Mouse (Mus musculus) limb, embryonic 14.5 days (tissue): ENCODE results near the gene Rbm48. TPM values are rescaled to one million over a fixed set of nuclear protein-coding genes. Genes with fewer than 3 reads are reported as not detected.

Experiments used
- ATAC-seq: fragments of 200-750 bp; cut with Nextera tagmentation; 2 replicates; pipeline ENCODE4 v1.8.0; 2017; ENCODE audit warnings: low read depth, moderate number of reproducible peaks, moderate TSS enrichment; ENCODE audit not compliant: low FRiP score
- DNase-seq: peaks from one replicate; pipeline ENCODE4 v3.0.0-alpha.2; 2015; ENCODE audit warnings: low spot score
- H3K27ac ChIP-seq: fragments of 300-500 bp; sonication (generic); replicated peaks from 2 replicates; pipeline ENCODE4 v1.5.1; 2014; ENCODE audit warnings: low read depth, mild to moderate bottlenecking, low read length, moderate library complexity, mixed read lengths
- H3K27me3 ChIP-seq: fragments of 300-500 bp; sonication (generic); 2 replicates; pipeline ENCODE4 v1.6.1; 2014; ENCODE audit warnings: low read length, mixed read lengths; ENCODE audit not compliant: control insufficient read depth, insufficient read depth
- H3K36me3 ChIP-seq: fragments of 300-500 bp; sonication (generic); 2 replicates; pipeline ENCODE4 v1.6.1; 2014; ENCODE audit warnings: mild to moderate bottlenecking, low read length, moderate library complexity, mixed read lengths; ENCODE audit not compliant: control insufficient read depth, insufficient read depth
- H3K4me1 ChIP-seq: fragments of 300-500 bp; sonication (generic); 2 replicates; pipeline ENCODE4 v1.6.1; 2014; ENCODE audit warnings: antibody characterized with exemption, low read length, mixed read lengths; ENCODE audit not compliant: control insufficient read depth, insufficient read depth
- H3K4me2 ChIP-seq: fragments of 300-500 bp; sonication (generic); replicated peaks from 2 replicates; pipeline ENCODE4 v1.6.1; 2014; ENCODE audit warnings: low read depth, mild to moderate bottlenecking, low read length, moderate library complexity; ENCODE audit not compliant: severe bottlenecking
- H3K4me3 ChIP-seq: fragments of 300-500 bp; sonication (generic); replicated peaks from 2 replicates; pipeline ENCODE4 v1.5.1; 2014; ENCODE audit warnings: low read length
- H3K9ac ChIP-seq: fragments of 300-500 bp; sonication (generic); 2 replicates; pipeline ENCODE4 v1.6.1; 2014; ENCODE audit warnings: mild to moderate bottlenecking, low read depth, low read length, moderate library complexity; ENCODE audit not compliant: severe bottlenecking
- H3K9me3 ChIP-seq: fragments of 300-500 bp; sonication (generic); 2 replicates; pipeline ENCODE4 v1.6.1; 2016; ENCODE audit warnings: low read length; ENCODE audit not compliant: control insufficient read depth
- POLR2A ChIP-seq: fragments of 200-500 bp; IDR thresholded peaks from 2 replicates; pipeline ENCODE4 v1.8.0; 2012; ENCODE audit warnings: inconsistent platforms, mild to moderate bottlenecking, moderate library complexity, borderline replicate concordance; ENCODE audit not compliant: insufficient read depth, insufficient read length; ENCODE audit errors: extremely low read depth
- WGBS: fragments of 180-500 bp; shearing (Covaris S2); extraction: QIAGEN DNeasy Blood & Tissue Kit; methylation state at CpG from one replicate; pipeline ENCODE4 v1.1.7; 2014; 5-methylcytosine and 5-hydroxymethylcytosine counted together
- polyA plus RNA-seq, 2 experiments: library from polyadenylated mRNA; depleted of rRNA in 1 of 2; stranded (reverse) in 1 of 2; unstranded in 1 of 2; fragments of >200 nt; fragmentation: Nextera tagmentation in 1 of 2; extraction: Ambion mirVana in 1 of 2; gene quantifications; 2 replicates each; pipeline versions ENCODE4 v1.2.1 to v1.2.3; 2012 to 2014

Rbm48 gene
- polyA plus RNA-seq, 2 experiments: 11.5 to 12.5 TPM

GRCm38 (mm10) chr5:3595693-3596398 lies 539 bp downstream of the Rbm48 start, which contains the start of gene Pex1:
TSS of gene Pex1 (plus strand) at chr5:3596066.
- H3K9me3 ChIP-seq: no peaks in the 10 kb centered on the region
- TF ChIP-seq POLR2A: 0 out of 2 replicates have a peak, but pooled peaks have one; percentile 9
- under 1% methylated on average over 50 of the region's 50 CpGs for WGBS
- peaks cover 14% of the 10 kb centered on the region for H3K36me3 ChIP-seq
- H3K4me2 ChIP-seq: peak within 1 kb of the TSS; percentile 73
- H3K27ac ChIP-seq: 0 out of 2 replicates have a peak within 1 kb of the TSS, but pooled peaks have one; percentile 38
- DNase-seq (peak; percentile 99), ATAC-seq (peak; percentile 97)
- no peaks in the 10 kb centered on the region for H3K27me3 ChIP-seq
- peak within 1 kb of the TSS; percentile 72 for H3K9ac ChIP-seq
- peak within 1 kb of the TSS; percentile 91 for H3K4me3 ChIP-seq
- peaks cover 14% of the 10 kb centered on the region for H3K4me1 ChIP-seq

- TF ChIP-seq POLR2A: no peak
- Histone ChIP-seq H3K27ac (no peak overlapping the region), H3K4me1 (no peaks in the 10 kb centered on the region), H3K4me2 (no peak overlapping the region), H3K9ac (no peak overlapping the region), H3K36me3 (peaks cover 91% of the 10 kb centered on the region), H3K27me3 (no peaks in the 10 kb centered on the region), H3K9me3 (no peaks in the 10 kb centered on the region), H3K4me3 (no peak overlapping the region)
- WGBS: 97% methylated on average over 7 of the region's 7 CpGs
- DNase-seq (no peak), ATAC-seq (no peak)
Observed at GRCm38 (mm10) chr5:3579066-3579465, 17.3 kb downstream of the Rbm48 start.

DNA sequence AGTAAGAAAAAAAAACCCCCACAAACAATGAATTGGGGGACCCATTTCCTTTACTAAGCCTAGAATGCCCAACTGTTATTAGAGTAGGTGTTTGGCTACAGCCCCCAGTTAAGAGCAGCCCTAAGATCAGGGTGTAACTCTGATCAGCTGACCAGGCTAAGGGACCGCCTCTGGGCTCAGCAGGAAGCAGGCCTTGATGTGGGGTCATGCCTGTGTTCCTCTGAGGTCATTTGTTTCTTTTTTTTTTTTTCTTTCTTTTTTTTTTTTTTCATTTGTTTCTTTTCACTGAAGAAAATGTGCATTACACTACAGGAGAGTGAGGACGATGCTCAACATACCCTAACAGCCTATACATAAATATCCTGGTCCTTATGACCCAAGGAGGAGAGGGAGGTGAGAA lies 18.4 kb downstream of the Rbm48 start:
- DNase-seq: no peak
- H3K4me2 ChIP-seq: no peak overlapping the region
- ATAC-seq: no peak
- no peaks in the 10 kb centered on the region for H3K27me3 ChIP-seq
- WGBS: 92% methylated on average over 2 of the region's 2 CpGs
- H3K36me3 ChIP-seq: peaks cover 90% of the 10 kb centered on the region
- no peaks in the 10 kb centered on the region for H3K9me3 ChIP-seq
- no peak overlapping the region for H3K4me3 ChIP-seq
- TF ChIP-seq POLR2A: no peak
- no peak overlapping the region for H3K27ac ChIP-seq
- H3K4me1 ChIP-seq: no peaks in the 10 kb centered on the region
- H3K9ac ChIP-seq: no peak overlapping the region

GRCm38 (mm10) chr5:3574825-3575224 lies 21.6 kb downstream of the Rbm48 start:
- 100% methylated on average over 2 of the region's 2 CpGs for WGBS
- H3K36me3 ChIP-seq: peaks cover 96% of the 10 kb centered on the region
- H3K9me3 ChIP-seq: no peaks in the 10 kb centered on the region
- H3K27ac ChIP-seq: no peak overlapping the region
- no peak overlapping the region for H3K9ac ChIP-seq
- ATAC-seq (no peak), DNase-seq (no peak)
- no peaks in the 10 kb centered on the region for H3K4me1 ChIP-seq
- no peak for TF ChIP-seq POLR2A
- no peak overlapping the region for H3K4me2 ChIP-seq
- no peak overlapping the region for H3K4me3 ChIP-seq
- H3K27me3 ChIP-seq: no peaks in the 10 kb centered on the region

DNA sequence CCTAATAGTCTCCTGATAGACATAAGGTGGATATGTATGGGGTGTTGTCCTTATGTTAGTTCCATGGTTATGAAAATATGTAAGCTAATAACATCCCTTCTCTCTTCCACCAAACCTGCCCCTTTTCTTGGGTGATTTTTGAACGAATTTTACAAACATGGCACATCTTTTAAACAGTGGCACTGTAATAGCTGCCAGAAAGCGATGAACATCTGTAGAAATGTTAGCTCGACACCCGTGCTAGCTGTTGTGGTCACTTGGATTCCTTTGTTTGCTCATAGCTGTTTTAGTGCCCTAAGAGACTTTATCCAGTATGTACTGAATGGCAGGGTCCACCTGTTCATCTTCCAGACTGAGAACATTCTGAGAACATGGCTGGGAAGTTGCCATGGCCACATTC lies 25.1 kb downstream of the Rbm48 start, which contains the start of gene 1700109H08Rik:
TSS of gene 1700109H08Rik (plus strand) at position 301 of the 400 bp plus-strand sequence.
- DNase-seq (no peak), ATAC-seq (no peak)
- 93% methylated on average over 4 of the region's 4 CpGs for WGBS
- Histone ChIP-seq H3K4me2 (no peak within 1 kb of the TSS), H3K27ac (no peak within 1 kb of the TSS), H3K36me3 (peaks cover 88% of the 10 kb centered on the region), H3K27me3 (no peaks in the 10 kb centered on the region), H3K4me1 (no peaks in the 10 kb centered on the region), H3K4me3 (no peak within 1 kb of the TSS), H3K9me3 (no peaks in the 10 kb centered on the region), H3K9ac (no peak within 1 kb of the TSS)
- TF ChIP-seq POLR2A: no peak
